Mouse (Mus musculus) myocyte (in vitro differentiated cells): ENCODE measurements at regions not wholly inside any gene's neighbourhood (a gene's known extent, or its start where the extent isn't known, plus 50 kb on each side); places are given as distances from the start of the nearest gene placed in this dataset.
A peak's percentile ranks its signal among the peaks of the same experiment; 100 is the strongest.
"Not testable (repeated sequence)": the region's sequence is repeated elsewhere in the genome, so short reads cannot be mapped to it uniquely, and the experiment has no call there.

Experiments used
- H3K27me3 ChIP-seq: one replicate; pipeline ENCODE4 v1.6.1; 2011; ENCODE audit not compliant: control insufficient read depth, insufficient read depth, insufficient read length
- H3K36me3 ChIP-seq: one replicate; pipeline ENCODE4 v1.6.1; 2011; ENCODE audit not compliant: control insufficient read depth, insufficient read depth
- H3K4me2 ChIP-seq: one replicate; pipeline ENCODE4 v1.6.1; 2011; ENCODE audit warnings: low read depth, control low read depth
- H3K4me3 ChIP-seq: one replicate; pipeline ENCODE4 v1.5.1; 2011; ENCODE audit warnings: mild to moderate bottlenecking, control low read depth, moderate library complexity
- H3K79me2 ChIP-seq: one replicate; pipeline ENCODE4 v1.6.1; 2011; ENCODE audit not compliant: control insufficient read depth, insufficient read depth
- H3ac ChIP-seq: one replicate; pipeline ENCODE4 v1.6.1; 2011; ENCODE audit not compliant: control insufficient read depth, insufficient read length
- CEBPB ChIP-seq: IDR thresholded peaks from 2 replicates; pipeline ENCODE4 v1.6.1; 2011; ENCODE audit warnings: mild to moderate bottlenecking, moderate library complexity; ENCODE audit not compliant: poor library complexity, insufficient read depth, severe bottlenecking
- E2F4 ChIP-seq: IDR thresholded peaks from one replicate; pipeline ENCODE4 v1.6.1; 2011; ENCODE audit warnings: mild to moderate bottlenecking, control low read depth, moderate library complexity; ENCODE audit not compliant: insufficient read depth
- MAX ChIP-seq: IDR thresholded peaks from one replicate; pipeline ENCODE4 v1.6.1; 2011; ENCODE audit warnings: low read depth, mild to moderate bottlenecking, control low read depth
- MYOD1 ChIP-seq, 3 experiments: IDR thresholded peaks; one replicate each; pipeline ENCODE4 v1.6.1; 2011; ENCODE audit warnings: control low read depth in 2 of 3, low read depth in 2 of 3, mild to moderate bottlenecking in 2 of 3, moderate library complexity in 1 of 3; ENCODE audit not compliant: insufficient read length in 2 of 3, control insufficient read depth in 1 of 3
- MYOG ChIP-seq, 3 experiments: IDR thresholded peaks; one replicate each; pipeline ENCODE4 v1.6.1; 2011; ENCODE audit warnings: control low read depth in 2 of 3, low read depth in 2 of 3, mild to moderate bottlenecking in 2 of 3; ENCODE audit not compliant: insufficient read length in 2 of 3, control insufficient read depth in 1 of 3, insufficient read depth in 1 of 3
- POLR2A ChIP-seq: IDR thresholded peaks from one replicate; pipeline ENCODE4 v1.6.1; 2011; ENCODE audit warnings: low read depth, mild to moderate bottlenecking, control low read depth, moderate library complexity; ENCODE audit not compliant: insufficient read length
- POLR2AphosphoS2 ChIP-seq: IDR thresholded peaks from one replicate; pipeline ENCODE4 v1.6.1; 2011; ENCODE audit warnings: low read depth, control low read depth; ENCODE audit not compliant: insufficient read length
- REST ChIP-seq: IDR thresholded peaks from one replicate; pipeline ENCODE4 v1.6.1; 2011; ENCODE audit warnings: mild to moderate bottlenecking, control low read depth, moderate library complexity; ENCODE audit not compliant: insufficient read depth, insufficient read length
- SRF ChIP-seq: IDR thresholded peaks from one replicate; pipeline ENCODE4 v1.6.1; 2011; ENCODE audit warnings: low read depth; ENCODE audit not compliant: control insufficient read depth, insufficient read length
- TCF12 ChIP-seq: IDR thresholded peaks from one replicate; pipeline ENCODE4 v1.6.1; 2011; ENCODE audit warnings: mild to moderate bottlenecking, control low read depth; ENCODE audit not compliant: poor library complexity, insufficient read depth, severe bottlenecking
- TCF3 ChIP-seq: IDR thresholded peaks from one replicate; pipeline ENCODE4 v1.6.1; 2011; ENCODE audit warnings: low read depth, control low read depth; ENCODE audit not compliant: insufficient read length
- USF1 ChIP-seq: IDR thresholded peaks from one replicate; pipeline ENCODE4 v1.6.1; 2011; ENCODE audit warnings: low read depth, mild to moderate bottlenecking, control low read depth, moderate library complexity

DNA sequence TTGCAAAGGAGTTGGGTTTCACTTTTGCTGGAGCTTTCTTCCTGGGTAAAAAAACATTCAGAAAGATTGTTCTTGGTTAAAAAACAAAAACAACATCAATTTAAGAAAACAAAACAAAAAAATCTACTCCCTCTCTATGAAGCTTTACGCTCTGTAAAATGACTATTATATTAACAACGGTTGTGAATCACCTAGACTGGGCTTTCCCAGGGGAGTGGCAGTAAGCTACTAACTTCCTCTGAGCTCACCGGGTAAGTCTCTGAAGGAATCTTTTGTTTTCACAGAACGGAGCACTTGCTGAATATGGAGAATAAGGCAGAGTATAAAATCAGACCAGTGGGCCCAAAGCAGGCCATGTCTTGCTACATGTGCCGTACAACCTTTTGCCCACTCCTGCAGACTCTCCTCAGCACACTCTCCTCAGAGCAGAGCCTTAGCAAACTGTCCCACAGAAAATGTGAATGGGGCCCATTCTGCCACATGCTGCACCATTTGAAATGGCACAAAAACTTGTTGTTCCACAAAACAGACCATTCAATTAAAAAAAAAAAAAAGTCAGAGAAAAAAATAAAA, 133.2 kb upstream of the Mad2l1 start:
- H3K4me2 ChIP-seq, result peak overlapping the region; percentile 24
- H3K27me3 ChIP-seq, result no peaks in the 10 kb centered on the region
- H3K79me2 ChIP-seq, result no peaks in the 10 kb centered on the region
- no peak overlapping the region for H3K4me3 ChIP-seq
- no peaks in the 10 kb centered on the region for H3K36me3 ChIP-seq
- TF ChIP-seq CEBPB, result no peak
- no peak for TF ChIP-seq TCF3
- TF ChIP-seq USF1, result no peak
- TF ChIP-seq MAX, result no peak
- TF ChIP-seq MYOD1 (IDR thresholded peaks at IDR 0.05; ENCODE audit: control insufficient read depth in 1 of 3, insufficient read length in 2 of 3, low read depth in 2 of 3), result no peak
- TF ChIP-seq REST, result no peak
- no peak for TF ChIP-seq E2F4
- no peak for TF ChIP-seq SRF
- no peak for TF ChIP-seq MYOG (IDR thresholded peaks at IDR 0.05; ENCODE audit: control insufficient read depth in 1 of 3, insufficient read depth in 1 of 3, insufficient read length in 2 of 3, low read depth in 2 of 3)
- no peak overlapping the region for H3ac ChIP-seq

DNA sequence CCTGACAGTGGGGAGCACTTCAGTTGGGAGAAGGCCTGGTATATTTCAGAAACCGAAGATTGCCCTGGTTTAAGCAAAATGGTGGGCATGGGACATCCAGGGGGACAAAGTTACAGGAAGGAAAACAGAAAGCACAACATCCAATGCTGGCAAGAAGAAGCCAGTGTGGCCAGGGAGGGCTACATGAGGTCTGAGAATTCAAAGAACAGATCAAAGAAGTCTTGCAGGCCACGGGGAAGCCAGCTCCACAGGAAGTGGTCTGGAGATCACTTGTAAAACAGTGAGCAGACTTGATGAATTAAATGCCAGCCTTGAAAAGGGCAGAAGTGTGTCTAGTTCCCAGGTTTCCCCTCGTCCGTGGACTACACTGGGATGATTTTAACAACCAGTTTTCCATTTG, 120.4 kb upstream of the Mad2l1 start:
- H3ac ChIP-seq, result no peak overlapping the region
- no peaks in the 10 kb centered on the region for H3K36me3 ChIP-seq
- H3K27me3 ChIP-seq, result no peaks in the 10 kb centered on the region
- no peak for TF ChIP-seq MAX
- no peak for TF ChIP-seq POLR2A
- TF ChIP-seq TCF3, result no peak
- TF ChIP-seq CEBPB, result no peak
- TF ChIP-seq E2F4, result no peak
- no peak for TF ChIP-seq SRF
- no peak for TF ChIP-seq TCF12
- no peak for TF ChIP-seq POLR2AphosphoS2
- TF ChIP-seq MYOG (IDR thresholded peaks at IDR 0.05; ENCODE audit: control insufficient read depth in 1 of 3, insufficient read depth in 1 of 3, insufficient read length in 2 of 3, low read depth in 2 of 3), result no peak
- TF ChIP-seq MYOD1 (IDR thresholded peaks at IDR 0.05; ENCODE audit: control insufficient read depth in 1 of 3, insufficient read length in 2 of 3, low read depth in 2 of 3), result no peak
- no peak for TF ChIP-seq USF1
- TF ChIP-seq REST, result no peak
- H3K4me3 ChIP-seq, result no peak overlapping the region
- H3K79me2 ChIP-seq, result no peaks in the 10 kb centered on the region
- H3K4me2 ChIP-seq, result no peak overlapping the region

- Histone ChIP-seq H3K36me3 (no peaks in the 10 kb centered on the region), H3K79me2 (no peaks in the 10 kb centered on the region), H3K4me2 (no peak overlapping the region), H3K4me3 (no peak overlapping the region), H3ac (no peak overlapping the region), H3K27me3 (no peaks in the 10 kb centered on the region)
- no peak for TF ChIP-seq POLR2AphosphoS2
- no peak for TF ChIP-seq MYOG (IDR thresholded peaks at IDR 0.05; ENCODE audit: control insufficient read depth in 1 of 3, insufficient read depth in 1 of 3, insufficient read length in 2 of 3, low read depth in 2 of 3)
- no peak for TF ChIP-seq POLR2A
- no peak for TF ChIP-seq TCF3
- no peak for TF ChIP-seq REST
- no peak for TF ChIP-seq MAX
- TF ChIP-seq SRF, result no peak
- TF ChIP-seq TCF12, result no peak
- TF ChIP-seq MYOD1 (IDR thresholded peaks at IDR 0.05; ENCODE audit: control insufficient read depth in 1 of 3, insufficient read length in 2 of 3, low read depth in 2 of 3), result no peak
- TF ChIP-seq CEBPB, result no peak
- TF ChIP-seq E2F4, result no peak
- TF ChIP-seq USF1, result no peak
Measured at GRCm38 (mm10) chr6:66419452-66420041, 115.6 kb upstream of the Mad2l1 start.

GRCm38 (mm10) chr6:66428370-66428769, 106.8 kb upstream of the Mad2l1 start:
- no peak overlapping the region for H3ac ChIP-seq
- no peak for TF ChIP-seq MYOD1 (IDR thresholded peaks at IDR 0.05; ENCODE audit: control insufficient read depth in 1 of 3, insufficient read length in 2 of 3, low read depth in 2 of 3)
- TF ChIP-seq MYOG (IDR thresholded peaks at IDR 0.05; ENCODE audit: control insufficient read depth in 1 of 3, insufficient read depth in 1 of 3, insufficient read length in 2 of 3, low read depth in 2 of 3), result no peak
- TF ChIP-seq MAX, result no peak
- no peak for TF ChIP-seq TCF12
- TF ChIP-seq CEBPB, result no peak
- TF ChIP-seq USF1, result no peak
- no peak for TF ChIP-seq REST
- no peak for TF ChIP-seq SRF
- no peak for TF ChIP-seq POLR2AphosphoS2
- TF ChIP-seq POLR2A, result no peak
- no peaks in the 10 kb centered on the region for H3K79me2 ChIP-seq
- no peaks in the 10 kb centered on the region for H3K36me3 ChIP-seq
- H3K4me2 ChIP-seq, result no peak overlapping the region
- no peaks in the 10 kb centered on the region for H3K27me3 ChIP-seq
- H3K4me3 ChIP-seq, result no peak overlapping the region

DNA sequence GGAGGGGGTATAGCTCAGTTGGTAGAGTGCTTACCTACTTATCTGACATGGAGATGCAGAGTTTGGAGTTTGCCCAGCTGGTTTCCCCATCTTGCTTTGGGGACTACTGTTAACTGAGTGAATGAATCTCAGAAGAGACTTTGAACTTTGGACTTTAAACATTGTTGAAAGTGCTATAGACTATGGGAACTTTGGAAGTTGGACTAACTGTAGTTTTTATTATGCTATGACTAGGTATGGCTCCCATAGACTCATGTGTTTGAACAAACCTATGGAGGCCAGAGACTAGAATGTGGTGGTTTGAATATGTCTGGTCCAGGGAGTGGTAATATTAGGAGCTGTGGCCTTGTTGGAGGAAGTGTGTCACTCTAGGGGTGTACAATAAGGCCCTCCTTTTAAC, 84.8 kb upstream of the Mad2l1 start:
- H3K79me2 ChIP-seq, H3K36me3 ChIP-seq, H3K4me2 ChIP-seq, H3K4me3 ChIP-seq, H3ac ChIP-seq, H3K27me3 ChIP-seq: not testable (repeated sequence)
